Mouse (Mus musculus) hindbrain, embryonic 16.5 days (tissue): ENCODE measurements around the gene Sbsn. TPM values are rescaled to one million over a fixed set of nuclear protein-coding genes. Genes with fewer than 3 reads are reported as not detected.

Experiments
- ATAC-seq: fragments of 200-750 bp; cut with Nextera tagmentation; 2 replicates; pipeline ENCODE4 v1.8.0; 2017; ENCODE audit warnings: moderate TSS enrichment, moderate library complexity
- H3K27ac ChIP-seq: fragments of 300-500 bp; sonication (generic); 2 replicates; pipeline ENCODE4 v1.5.1; 2014; ENCODE audit warnings: low read depth, mild to moderate bottlenecking, control low read depth, low read length, moderate library complexity
- H3K27me3 ChIP-seq: fragments of 300-500 bp; sonication (generic); replicated peaks from 2 replicates; pipeline ENCODE4 v1.6.1; 2014; ENCODE audit warnings: low read length; ENCODE audit not compliant: control insufficient read depth, insufficient read depth
- H3K36me3 ChIP-seq: fragments of 300-500 bp; sonication (generic); 2 replicates; pipeline ENCODE4 v1.6.1; 2014; ENCODE audit warnings: mild to moderate bottlenecking, low read length, moderate library complexity, mixed read lengths; ENCODE audit not compliant: control insufficient read depth, insufficient read depth
- H3K4me1 ChIP-seq: fragments of 300-500 bp; sonication (generic); 2 replicates; pipeline ENCODE4 v1.6.1; 2014; ENCODE audit warnings: low read depth, low read length; ENCODE audit not compliant: control insufficient read depth, insufficient read depth
- H3K4me2 ChIP-seq: fragments of 300-500 bp; sonication (generic); 2 replicates; pipeline ENCODE4 v1.6.1; 2014; ENCODE audit warnings: mild to moderate bottlenecking, low read length, control low read depth, moderate library complexity
- H3K4me3 ChIP-seq: fragments of 300-500 bp; sonication (generic); 2 replicates; pipeline ENCODE4 v1.5.1; 2014; ENCODE audit warnings: mild to moderate bottlenecking, low read length, control low read depth, moderate library complexity
- H3K9ac ChIP-seq: fragments of 300-500 bp; sonication (generic); 2 replicates; pipeline ENCODE4 v1.6.1; 2014; ENCODE audit warnings: low read depth, mild to moderate bottlenecking, control low read depth, low read length, moderate library complexity
- H3K9me3 ChIP-seq: fragments of 300-500 bp; sonication (generic); 2 replicates; pipeline ENCODE4 v1.6.1; 2014; ENCODE audit warnings: mild to moderate bottlenecking, low read length, moderate library complexity; ENCODE audit not compliant: control insufficient read depth
- WGBS: fragments of 180-500 bp; shearing (Covaris S2); extraction: QIAGEN DNeasy Blood & Tissue Kit; methylation state at CpG from one replicate; pipeline ENCODE4 v1.1.7; 2014; 5-methylcytosine and 5-hydroxymethylcytosine counted together
- polyA plus RNA-seq: library from polyadenylated mRNA; unstranded; fragments of >200 nt; fragmentation: Nextera tagmentation; extraction: Ambion mirVana; gene quantifications from 2 replicates; pipeline ENCODE4 v1.2.1, GENCODE M21; 2015

The Sbsn gene
- polyA plus RNA-seq: 0.98 and 1.0 TPM in 2 replicates

DNA sequence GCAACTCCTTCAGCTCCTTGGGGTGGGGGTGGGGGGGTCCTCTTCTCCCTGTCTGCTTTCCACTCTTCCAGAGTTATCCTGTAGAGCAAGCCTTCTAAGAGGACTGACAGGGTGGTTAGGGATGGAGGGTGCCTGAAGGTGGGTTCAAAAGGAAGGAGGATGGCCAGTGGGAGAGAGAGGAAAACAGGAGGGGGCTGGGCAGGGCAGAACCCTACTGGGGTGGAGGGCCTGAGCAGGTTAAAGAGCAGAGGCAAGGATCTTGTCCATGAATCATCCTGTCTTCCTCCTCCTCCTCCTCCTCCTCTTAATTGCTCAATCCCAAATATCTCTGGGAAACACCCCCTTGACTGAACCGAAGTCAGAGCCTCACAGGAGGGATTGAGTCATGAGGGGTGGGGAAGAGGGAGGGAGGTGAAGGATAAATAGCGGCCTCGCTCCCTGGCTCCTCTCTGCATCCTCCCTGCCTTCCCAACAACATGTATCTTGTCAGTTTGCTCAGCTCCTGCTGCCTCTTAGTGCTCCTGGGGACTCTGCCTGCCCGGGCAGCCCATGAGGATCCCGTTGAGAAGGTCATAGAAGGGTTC, at the start of gene Sbsn:
Gene Sbsn (plus strand): TSS at position 386 of the 584 bp plus-strand sequence.
- no peaks in the 10 kb centered on the region for H3K27me3 ChIP-seq
- no peak within 1 kb of the TSS for H3K4me3 ChIP-seq
- no peaks in the 10 kb centered on the region for H3K4me1 ChIP-seq
- no peak within 1 kb of the TSS for H3K4me2 ChIP-seq
- ATAC-seq: no peak
- H3K9ac ChIP-seq: no peak within 1 kb of the TSS
- WGBS: 65% methylated on average over 5 of the region's 5 CpGs
- no peak within 1 kb of the TSS for H3K27ac ChIP-seq
- peaks cover 11% of the 10 kb centered on the region for H3K36me3 ChIP-seq
- H3K9me3 ChIP-seq: peaks cover 4% of the 10 kb centered on the region; the same call in 1 of the 2 replicates

DNA sequence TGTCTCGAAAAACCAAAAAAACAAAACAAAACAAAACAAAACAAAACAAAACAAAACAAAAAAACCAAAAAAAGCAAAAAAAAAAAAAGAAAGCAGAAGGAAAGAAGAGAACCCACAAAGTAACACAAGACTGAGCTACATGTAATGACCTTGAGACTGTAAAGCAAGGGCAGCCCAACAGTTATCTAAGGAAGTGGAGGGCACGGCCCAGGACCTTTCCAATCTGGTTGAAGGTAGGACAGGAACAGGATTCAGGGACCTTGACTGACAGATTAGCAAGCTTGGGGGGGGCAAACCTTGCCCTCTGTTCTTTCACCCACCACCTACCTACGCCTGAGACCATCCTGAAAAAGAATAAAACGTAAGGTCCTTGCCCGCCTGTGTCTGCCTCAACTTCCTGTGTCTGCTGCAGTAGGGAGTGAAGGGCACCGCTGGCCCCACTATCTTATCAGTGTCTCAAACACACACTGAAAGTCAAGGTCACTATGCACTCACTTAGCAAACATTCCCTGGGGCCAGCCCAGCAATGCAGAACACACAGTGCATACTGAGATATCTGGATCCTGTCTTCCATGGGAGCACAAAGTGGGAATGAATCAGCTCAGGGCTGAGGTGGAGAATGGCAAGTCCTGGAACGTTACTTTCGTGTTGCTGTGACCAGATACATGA, 44.9 kb upstream of the Sbsn start:
- 83% methylated on average over 8 of the region's 8 CpGs for WGBS
- Histone ChIP-seq H3K9me3 (no peaks in the 10 kb centered on the region), H3K4me3 (no peak overlapping the region), H3K27me3 (no peaks in the 10 kb centered on the region), H3K4me2 (no peak overlapping the region), H3K4me1 (no peaks in the 10 kb centered on the region), H3K36me3 (no peaks in the 10 kb centered on the region), H3K27ac (no peak overlapping the region), H3K9ac (no peak overlapping the region)
- ATAC-seq: no peak

DNA sequence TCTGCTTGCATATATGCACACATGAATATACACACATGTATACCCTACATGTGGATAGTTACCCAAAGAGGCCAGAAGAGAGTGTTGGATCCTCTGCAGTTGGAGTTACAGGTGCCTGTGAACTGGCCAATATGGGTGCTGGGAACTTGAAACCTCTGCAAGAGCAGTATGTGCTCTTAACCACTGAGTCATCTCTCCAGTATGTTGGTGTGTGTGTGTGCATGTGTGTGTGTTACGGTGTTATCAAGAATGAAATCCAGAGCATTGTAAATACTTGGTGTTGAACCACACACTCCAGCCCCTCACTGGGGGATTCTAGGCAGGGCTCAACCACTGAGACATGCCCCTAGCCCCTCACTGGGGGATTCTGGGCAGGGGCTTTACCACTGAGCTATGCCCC, 43.8 kb upstream of the Sbsn start:
- Histone ChIP-seq H3K9ac (no peak overlapping the region), H3K36me3 (no peaks in the 10 kb centered on the region), H3K4me1 (no peaks in the 10 kb centered on the region), H3K4me3 (no peak overlapping the region), H3K4me2 (no peak overlapping the region), H3K27me3 (no peaks in the 10 kb centered on the region), H3K9me3 (no peaks in the 10 kb centered on the region), H3K27ac (no peak overlapping the region)
- WGBS: 94% methylated on average over 1 of the region's 1 CpGs
- no peak for ATAC-seq

DNA sequence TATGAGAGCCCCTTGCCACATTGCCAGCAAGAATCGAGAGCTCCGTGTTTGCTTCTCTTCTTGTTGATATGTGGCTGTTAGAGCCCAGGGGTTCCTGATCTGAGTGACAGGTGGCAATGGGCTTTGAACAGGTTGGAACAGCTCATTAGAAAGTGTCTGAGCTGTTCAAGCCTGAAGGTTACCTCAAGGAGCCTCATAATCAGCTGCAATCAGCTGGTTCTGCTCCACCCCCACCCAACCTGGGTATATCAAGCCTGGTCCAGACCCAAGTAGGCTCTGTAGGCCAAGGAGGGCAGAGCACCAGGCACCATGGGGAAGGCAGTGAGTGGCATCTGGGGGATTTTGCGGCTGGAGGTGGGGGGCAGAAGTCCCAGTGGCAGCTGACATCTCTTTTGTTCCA, 39.3 kb upstream of the Sbsn start, which contains the start of gene Atp4a:
Gene Atp4a (plus strand): TSS at position 268 of the 400 bp plus-strand sequence.
- Histone ChIP-seq H3K4me1 (peaks cover 1% of the 10 kb centered on the region; the same call in 1 of the 2 replicates), H3K36me3 (no peaks in the 10 kb centered on the region), H3K4me2 (no peak within 1 kb of the TSS), H3K9ac (no peak within 1 kb of the TSS), H3K27me3 (peaks cover 16% of the 10 kb centered on the region), H3K9me3 (no peaks in the 10 kb centered on the region), H3K4me3 (no peak within 1 kb of the TSS), H3K27ac (no peak within 1 kb of the TSS)
- ATAC-seq: no peak
- 88% methylated on average over 3 of the region's 3 CpGs for WGBS

DNA sequence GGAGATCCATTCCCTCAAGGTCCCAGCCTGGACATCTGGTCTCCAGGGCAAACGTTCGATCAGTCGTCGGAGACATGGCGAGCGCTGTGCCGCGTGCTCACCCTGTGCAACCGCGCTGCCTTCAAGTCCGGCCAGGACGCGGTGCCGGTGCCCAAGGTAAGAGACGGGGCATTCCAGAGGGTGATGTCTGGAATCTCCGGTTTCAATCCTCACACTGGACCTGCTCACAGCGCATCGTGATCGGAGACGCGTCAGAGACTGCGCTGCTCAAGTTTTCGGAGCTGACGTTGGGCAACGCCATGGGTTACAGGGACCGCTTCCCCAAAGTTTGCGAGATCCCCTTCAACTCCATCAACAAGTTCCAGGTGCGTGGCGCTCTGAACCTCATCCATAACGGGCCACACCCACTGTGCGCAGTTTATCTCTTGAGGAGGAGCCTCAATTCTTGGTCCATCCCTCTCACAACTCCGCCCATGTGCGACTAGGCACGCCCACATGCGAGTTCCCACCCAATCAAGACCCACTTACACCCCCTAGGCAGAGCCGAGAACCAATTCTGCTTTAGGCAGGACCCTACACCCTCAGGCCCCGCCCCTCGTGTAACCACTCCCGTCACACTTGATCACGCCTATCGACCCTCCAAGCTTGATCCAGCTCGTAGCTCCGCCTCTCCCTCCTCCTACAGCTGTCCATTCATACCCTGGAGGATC, 34.1 kb upstream of the Sbsn start:
- Histone ChIP-seq H3K27me3 (peaks cover 20% of the 10 kb centered on the region), H3K4me2 (peak overlapping the region; percentile 81), H3K36me3 (no peaks in the 10 kb centered on the region), H3K4me1 (peaks cover 10% of the 10 kb centered on the region), H3K27ac (no peak overlapping the region), H3K4me3 (peak overlapping the region; percentile 46), H3K9ac (peak overlapping the region; percentile 65), H3K9me3 (no peaks in the 10 kb centered on the region)
- ATAC-seq: peak; percentile 97
- 4% methylated on average over 43 of the region's 43 CpGs for WGBS

DNA sequence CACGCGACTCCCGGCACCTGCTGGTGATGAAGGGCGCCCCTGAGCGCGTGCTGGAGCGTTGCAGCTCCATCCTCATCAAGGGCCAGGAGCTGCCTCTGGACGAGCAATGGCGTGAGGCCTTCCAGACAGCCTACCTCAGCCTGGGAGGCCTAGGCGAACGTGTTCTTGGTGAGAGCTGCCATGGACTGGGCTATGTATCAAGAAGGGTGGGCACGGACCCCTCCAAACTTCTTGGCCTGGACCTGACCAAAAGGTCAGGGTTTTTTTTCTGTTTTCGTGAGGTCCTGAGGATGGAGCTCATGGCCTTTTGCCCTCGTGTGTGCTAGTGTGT, 33.6 kb upstream of the Sbsn start:
- WGBS: 8% methylated on average over 14 of the region's 14 CpGs

DNA sequence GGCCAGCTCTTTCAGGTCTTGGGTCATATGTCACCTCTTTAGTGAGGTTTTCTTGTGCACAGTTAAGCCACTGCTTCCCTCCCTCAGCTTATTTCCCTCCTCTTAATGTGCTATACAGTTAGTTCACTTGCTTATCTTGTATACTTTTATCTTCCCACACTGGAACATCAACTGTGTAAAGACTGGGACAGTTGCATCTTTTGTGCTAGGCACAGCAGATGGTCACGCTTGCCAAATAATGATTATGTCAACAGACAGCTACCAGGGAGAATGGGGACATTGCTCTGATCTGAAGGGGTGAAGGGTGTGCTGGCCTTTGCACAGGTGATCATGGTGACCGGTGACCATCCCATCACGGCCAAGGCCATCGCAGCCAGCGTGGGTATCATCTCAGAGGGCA, 31.6 kb upstream of the Sbsn start:
- ATAC-seq: no peak

More for the DNA sequence above, 33.6 kb upstream of the Sbsn start:
- H3K27ac ChIP-seq: no peak overlapping the region
- peak overlapping the region; percentile 46 for H3K4me3 ChIP-seq
- H3K36me3 ChIP-seq: no peaks in the 10 kb centered on the region
- no peak for ATAC-seq
- peaks cover 10% of the 10 kb centered on the region for H3K4me1 ChIP-seq
- H3K9me3 ChIP-seq: no peaks in the 10 kb centered on the region
- peaks cover 20% of the 10 kb centered on the region for H3K27me3 ChIP-seq
- H3K4me2 ChIP-seq: peak overlapping the region; percentile 81
- H3K9ac ChIP-seq: peak overlapping the region; percentile 65

DNA sequence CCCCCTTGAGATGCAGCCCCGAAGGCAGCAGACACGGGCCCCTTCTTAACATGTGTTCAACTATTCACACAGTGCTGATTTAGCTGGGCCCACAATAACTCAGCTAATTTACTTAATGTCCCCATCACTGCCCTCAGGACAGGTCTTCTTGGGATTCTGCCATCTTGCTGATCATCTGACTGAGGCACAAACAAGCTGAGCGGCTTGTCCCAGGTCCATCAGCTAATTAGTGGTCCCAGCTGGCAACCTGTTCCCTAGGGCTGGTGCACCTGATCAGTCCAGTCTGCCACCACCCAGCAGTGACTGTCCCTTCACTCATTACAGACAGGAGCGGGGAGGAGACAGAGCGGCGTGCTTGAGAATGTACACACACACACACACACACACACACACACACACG, 30.0 kb upstream of the Sbsn start:
- Histone ChIP-seq H3K27ac (no peak overlapping the region), H3K4me1 (peaks cover 10% of the 10 kb centered on the region), H3K9ac (no peak overlapping the region), H3K27me3 (peaks cover 9% of the 10 kb centered on the region), H3K36me3 (no peaks in the 10 kb centered on the region), H3K9me3 (no peaks in the 10 kb centered on the region), H3K4me3 (no peak overlapping the region), H3K4me2 (no peak overlapping the region)
- WGBS: 53% methylated on average over 7 of the region's 7 CpGs
- no peak for ATAC-seq

More for the DNA sequence above, 31.6 kb upstream of the Sbsn start:
- no peaks in the 10 kb centered on the region for H3K9me3 ChIP-seq
- no peak overlapping the region for H3K9ac ChIP-seq
- H3K4me1 ChIP-seq: peaks cover 10% of the 10 kb centered on the region
- no peak overlapping the region for H3K4me3 ChIP-seq
- H3K36me3 ChIP-seq: no peaks in the 10 kb centered on the region
- peaks cover 20% of the 10 kb centered on the region for H3K27me3 ChIP-seq
- H3K27ac ChIP-seq: no peak overlapping the region
- 91% methylated on average over 5 of the region's 5 CpGs for WGBS
- H3K4me2 ChIP-seq: no peak overlapping the region

DNA sequence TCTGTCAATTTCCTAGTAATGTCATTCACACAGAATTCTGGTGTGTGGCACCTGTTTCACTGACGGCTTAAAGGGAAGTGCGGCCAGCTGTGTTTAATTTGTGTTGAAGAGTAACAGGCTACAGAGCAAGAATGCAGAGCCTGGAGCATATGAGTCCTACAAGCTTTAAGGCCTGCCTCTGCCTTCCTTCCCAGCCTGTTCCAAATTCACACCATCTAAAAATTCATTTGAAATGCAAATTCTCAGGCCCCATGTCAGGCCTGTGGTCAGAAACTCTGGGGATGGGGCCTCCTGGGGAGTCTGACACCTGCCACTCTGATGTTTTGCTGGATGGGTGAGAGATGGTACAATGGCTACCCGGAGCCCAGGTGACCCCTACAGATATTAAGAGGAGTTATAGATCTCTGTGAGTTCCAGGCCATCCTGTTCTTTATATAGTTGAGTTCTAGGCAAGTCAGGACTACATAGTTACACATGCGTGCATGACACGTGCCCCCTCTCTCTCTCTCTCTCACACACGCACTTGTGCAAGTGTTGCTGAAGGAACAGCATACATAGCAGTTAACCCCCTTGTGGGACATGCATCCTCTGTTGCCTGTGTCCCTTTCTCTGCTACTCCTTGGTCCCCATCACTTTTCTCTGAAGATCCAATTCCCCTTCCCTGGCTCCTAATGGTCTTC, 27.9 kb upstream of the Sbsn start:
- Histone ChIP-seq H3K9me3 (no peaks in the 10 kb centered on the region), H3K9ac (no peak overlapping the region), H3K4me2 (no peak overlapping the region), H3K36me3 (peaks cover 11% of the 10 kb centered on the region), H3K27ac (no peak overlapping the region), H3K4me3 (no peak overlapping the region), H3K4me1 (peaks cover 4% of the 10 kb centered on the region), H3K27me3 (no peaks in the 10 kb centered on the region)
- WGBS: 77% methylated on average over 6 of the region's 6 CpGs
- no peak for ATAC-seq
